Mouse (Mus musculus) MEL (cell line): ENCODE data around the gene Tmc4. TPM values are rescaled to one million over a fixed set of nuclear protein-coding genes. Genes with fewer than 3 reads are reported as not detected.
A peak's percentile ranks its signal among the peaks of the same experiment; 100 is the strongest.

ENCODE experiments used
- DNase-seq: peaks from one replicate; pipeline ENCODE4 v3.0.0; 2011; ENCODE audit warnings: low read depth, low spot score
- H3K27ac ChIP-seq: 2 replicates; pipeline ENCODE4 v1.5.1; 2012; ENCODE audit warnings: low read depth, mild to moderate bottlenecking, control low read depth, low read length, moderate library complexity; ENCODE audit not compliant: control insufficient read depth
- H3K27me3 ChIP-seq, 2 experiments: fragments of 150-350 bp in 1 of 2; sonication (generic) in 1 of 2; 2 replicates each; pipeline ENCODE4 v1.6.1; 2012; ENCODE audit warnings: low read length in 2 of 2, mild to moderate bottlenecking in 2 of 2, improper control_type of control experiment in 1 of 2, moderate library complexity in 1 of 2; ENCODE audit not compliant: insufficient read depth in 2 of 2, control insufficient read depth in 1 of 2
- H3K36me3 ChIP-seq, 2 experiments: 2 replicates each; pipeline ENCODE4 v1.6.1; 2012 to 2014; ENCODE audit warnings: low read length in 2 of 2, improper control_type of control experiment in 1 of 2, inconsistent platforms in 1 of 2, mild to moderate bottlenecking in 1 of 2; ENCODE audit not compliant: insufficient read depth in 2 of 2, control insufficient read depth in 1 of 2
- H3K4me1 ChIP-seq, 2 experiments: fragments of 150-350 bp in 1 of 2; sonication (generic) in 1 of 2; 2 replicates each; pipeline ENCODE4 v1.6.1; 2012; ENCODE audit warnings: low read length in 2 of 2, improper control_type of control experiment in 1 of 2, mild to moderate bottlenecking in 1 of 2; ENCODE audit not compliant: insufficient read depth in 2 of 2, control insufficient read depth in 1 of 2
- H3K4me3 ChIP-seq, 2 experiments: fragments of 150-350 bp in 1 of 2; sonication (generic) in 1 of 2; 2 replicates each; pipeline ENCODE4 v1.5.1; 2012; ENCODE audit warnings: low read depth in 2 of 2, low read length in 2 of 2, mild to moderate bottlenecking in 2 of 2, moderate library complexity in 2 of 2, control low read depth in 1 of 2, improper control_type of control experiment in 1 of 2; ENCODE audit not compliant: control insufficient read depth in 1 of 2, insufficient read depth in 1 of 2
- H3K79me2 ChIP-seq: 2 replicates; pipeline ENCODE4 v1.6.1; 2012; ENCODE audit warnings: mild to moderate bottlenecking, low read length, moderate library complexity; ENCODE audit not compliant: control insufficient read depth, poor library complexity, insufficient read depth
- H3K9ac ChIP-seq: 2 replicates; pipeline ENCODE4 v1.6.1; 2012; ENCODE audit warnings: low read depth, mild to moderate bottlenecking, control low read depth, low read length, moderate library complexity; ENCODE audit not compliant: control insufficient read depth, poor library complexity, severe bottlenecking
- H3K9me3 ChIP-seq: fragments of 150-350 bp; sonication (generic); replicated peaks from 2 replicates; pipeline ENCODE4 v1.6.1; 2012; ENCODE audit warnings: mild to moderate bottlenecking, low read length, improper control_type of control experiment, moderate library complexity; ENCODE audit not compliant: insufficient read depth
- BHLHE40 ChIP-seq: IDR thresholded peaks from 2 replicates; pipeline ENCODE4 v1.6.1; 2012; ENCODE audit warnings: low read depth, mild to moderate bottlenecking, inconsistent platforms, low read length, improper control_type of control experiment, borderline replicate concordance
- CHD1 ChIP-seq: IDR thresholded peaks from 2 replicates; pipeline ENCODE4 v1.6.1; 2012; ENCODE audit warnings: low read depth, mild to moderate bottlenecking, inconsistent platforms, low read length, improper control_type of control experiment
- CHD2 ChIP-seq: IDR thresholded peaks from 2 replicates; pipeline ENCODE4 v1.6.1; 2011; ENCODE audit warnings: low read length, improper control_type of control experiment
- CTCF ChIP-seq, 3 experiments: IDR thresholded peaks in 2 of 3; conservative IDR thresholded peaks in 1 of 3; 2 replicates each; pipeline ENCODE4 v1.5.1; 2011 to 2012; ENCODE audit warnings: low read length in 3 of 3, low read depth in 2 of 3, mild to moderate bottlenecking in 2 of 3, improper control_type of control experiment in 1 of 3, inconsistent platforms in 1 of 3, mixed read lengths in 1 of 3, moderate library complexity in 1 of 3; ENCODE audit not compliant: control insufficient read depth in 1 of 3, insufficient read depth in 1 of 3, poor library complexity in 1 of 3, severe bottlenecking in 1 of 3
- ELF1 ChIP-seq: IDR thresholded peaks from 2 replicates; pipeline ENCODE4 v1.6.1; 2014; ENCODE audit warnings: low read depth, mild to moderate bottlenecking, inconsistent platforms, low read length, improper control_type of control experiment, moderate library complexity
- ETS1 ChIP-seq: IDR thresholded peaks from 2 replicates; pipeline ENCODE4 v1.6.1; 2012; ENCODE audit warnings: low read depth, mild to moderate bottlenecking, inconsistent platforms, low read length, improper control_type of control experiment, moderate library complexity
- HCFC1 ChIP-seq: IDR thresholded peaks from 2 replicates; pipeline ENCODE4 v1.6.1; 2012; ENCODE audit warnings: low read depth, mild to moderate bottlenecking, inconsistent platforms, low read length, improper control_type of control experiment, moderate library complexity
- MAX ChIP-seq: IDR thresholded peaks from 2 replicates; pipeline ENCODE4 v1.6.1; 2011; ENCODE audit warnings: low read length, improper control_type of control experiment
- MAZ ChIP-seq: IDR thresholded peaks from 2 replicates; pipeline ENCODE4 v1.6.1; 2012; ENCODE audit warnings: low read depth, mild to moderate bottlenecking, inconsistent platforms, low read length, improper control_type of control experiment
- MXI1 ChIP-seq: IDR thresholded peaks from 2 replicates; pipeline ENCODE4 v1.6.1; 2011; ENCODE audit warnings: mild to moderate bottlenecking, low read depth, low read length, improper control_type of control experiment
- MYB ChIP-seq: IDR thresholded peaks from 2 replicates; pipeline ENCODE4 v1.6.1; 2011; ENCODE audit warnings: mild to moderate bottlenecking, low read depth, low read length, improper control_type of control experiment
- MYC ChIP-seq: IDR thresholded peaks from 2 replicates; pipeline ENCODE4 v1.6.1; 2011; ENCODE audit warnings: low read depth, mild to moderate bottlenecking, low read length, improper control_type of control experiment, moderate library complexity
- NRF1 ChIP-seq: IDR thresholded peaks from 2 replicates; pipeline ENCODE4 v1.6.1; 2014; ENCODE audit warnings: low read depth, mild to moderate bottlenecking, inconsistent platforms, low read length, improper control_type of control experiment, moderate library complexity; ENCODE audit not compliant: poor library complexity, insufficient read depth, severe bottlenecking
- POLR2A ChIP-seq, 2 experiments: IDR thresholded peaks; 2 replicates each; pipeline ENCODE4 v1.6.1; 2011 to 2012; ENCODE audit warnings: low read length in 2 of 2, mild to moderate bottlenecking in 2 of 2, control low read depth in 1 of 2, improper control_type of control experiment in 1 of 2, low read depth in 1 of 2, moderate library complexity in 1 of 2; ENCODE audit not compliant: control insufficient read depth in 1 of 2, insufficient read depth in 1 of 2, poor library complexity in 1 of 2
- POLR2AphosphoS2 ChIP-seq: IDR thresholded peaks from 2 replicates; pipeline ENCODE4 v1.6.1; 2011; ENCODE audit warnings: low read length, improper control_type of control experiment
- POLR2AphosphoS5 ChIP-seq: IDR thresholded peaks from 2 replicates; pipeline ENCODE4 v1.6.1; 2012; ENCODE audit warnings: low read depth, borderline replicate concordance, mild to moderate bottlenecking, inconsistent platforms, low read length, moderate library complexity, mixed read lengths
- RAD21 ChIP-seq: IDR thresholded peaks from 2 replicates; pipeline ENCODE4 v1.6.1; 2011; ENCODE audit warnings: mild to moderate bottlenecking, low read depth, low read length, improper control_type of control experiment
- RCOR1 ChIP-seq: IDR thresholded peaks from 2 replicates; pipeline ENCODE4 v1.6.1; 2012; ENCODE audit warnings: low read depth, mild to moderate bottlenecking, inconsistent platforms, low read length, improper control_type of control experiment
- SIN3A ChIP-seq: IDR thresholded peaks from 2 replicates; pipeline ENCODE4 v1.6.1; 2012; ENCODE audit warnings: low read length, improper control_type of control experiment, inconsistent platforms
- TCF12 ChIP-seq: IDR thresholded peaks from 2 replicates; pipeline ENCODE4 v1.6.1; 2014; ENCODE audit warnings: low read depth, mild to moderate bottlenecking, inconsistent platforms, low read length, improper control_type of control experiment, moderate library complexity
- USF1 ChIP-seq: IDR thresholded peaks from 2 replicates; pipeline ENCODE4 v1.6.1; 2014; ENCODE audit warnings: low read depth, mild to moderate bottlenecking, inconsistent platforms, low read length, improper control_type of control experiment, moderate library complexity
- USF2 ChIP-seq, 2 experiments: IDR thresholded peaks; 2 replicates each; pipeline ENCODE4 v1.6.1; 2011 to 2012; ENCODE audit warnings: improper control_type of control experiment in 2 of 2, low read length in 2 of 2, borderline replicate concordance in 1 of 2, inconsistent platforms in 1 of 2, low read depth in 1 of 2, mild to moderate bottlenecking in 1 of 2; ENCODE audit not compliant: insufficient read depth in 1 of 2
- ZKSCAN1 ChIP-seq: IDR thresholded peaks from 2 replicates; pipeline ENCODE4 v1.6.1; 2012; ENCODE audit warnings: low read depth, mild to moderate bottlenecking, inconsistent platforms, low read length, improper control_type of control experiment, moderate library complexity
- ZMIZ1 ChIP-seq: IDR thresholded peaks from 2 replicates; pipeline ENCODE4 v1.6.1; 2012; ENCODE audit warnings: low read depth, mild to moderate bottlenecking, inconsistent platforms, low read length, improper control_type of control experiment, moderate library complexity
- ZNF384 ChIP-seq: IDR thresholded peaks from 2 replicates; pipeline ENCODE4 v1.6.1; 2012; ENCODE audit warnings: low read depth, mild to moderate bottlenecking, inconsistent platforms, low read length, improper control_type of control experiment
- polyA plus RNA-seq, 2 experiments: library from polyadenylated mRNA; stranded (reverse) in 1 of 2; unstranded in 1 of 2; fragments of >175 nt in 1 of 2; fragments of >200 nt in 1 of 2; gene quantifications; 2 replicates each; pipeline versions ENCODE4 v1.2.1 to v1.2.4; 2012; ENCODE audit warnings: low replicate concordance in 2 of 2, low read depth in 1 of 2; ENCODE audit not compliant: insufficient read length in 2 of 2, insufficient read depth in 1 of 2, missing spikeins in 1 of 2
- total RNA-seq: library from RNA; depleted of rRNA; stranded (reverse); fragments of 300-350 nt; gene quantifications from 2 replicates; pipeline ENCODE4 v1.2.3, GENCODE M21; 2012

Gene Tmc4
- total and polyA plus RNA-seq, 3 experiments, result 2.7 to 16.8 TPM; not detected in 1

DNA sequence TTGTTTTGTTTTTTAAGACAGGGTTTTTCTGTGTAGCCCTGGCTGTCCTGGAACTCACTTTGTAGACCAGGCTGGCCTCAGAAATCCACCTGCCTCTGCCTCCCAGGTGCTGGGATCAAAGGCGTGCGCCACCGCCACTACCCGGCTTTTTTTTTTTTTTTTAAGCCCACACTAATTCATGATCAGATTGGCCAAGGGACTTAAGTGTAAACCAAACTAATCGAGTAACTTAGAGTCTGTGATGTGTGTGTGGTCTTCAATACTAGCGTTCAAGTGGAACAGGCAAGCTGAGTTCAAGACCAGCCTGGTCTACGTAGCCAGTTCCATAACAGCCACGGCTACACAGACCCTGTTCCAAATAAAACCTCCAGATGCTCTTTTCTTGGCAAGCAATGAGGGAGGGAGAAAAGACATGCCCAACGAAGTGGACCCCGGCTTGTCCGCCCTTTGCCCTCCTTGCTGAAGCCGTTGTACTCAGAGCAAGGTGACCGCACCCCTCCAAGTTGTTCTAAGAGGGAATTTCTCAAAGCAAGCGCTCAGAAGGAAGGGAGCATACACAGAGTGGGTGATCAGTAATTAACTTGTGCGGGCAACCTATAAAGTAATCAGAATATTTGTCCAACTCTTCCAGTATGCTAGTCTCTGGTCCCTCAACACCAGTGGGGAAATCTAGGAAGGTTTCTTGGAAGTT, 12.7 kb downstream of the Tmc4 start:
- TF ChIP-seq ZNF384, result peak; percentile 62; the same call in 1 of the 2 replicates
- no peak for TF ChIP-seq ELF1
- no peak for TF ChIP-seq HCFC1
- Histone ChIP-seq H3K27me3 (no peaks in the 10 kb centered on the region), H3K27ac (peak overlapping the region; percentile 46), H3K4me3 (peak overlapping the region; percentile 71 to 97), H3K79me2 (peaks cover 14% of the 10 kb centered on the region), H3K4me1 (peaks cover 0 to 8% of the 10 kb centered on the region in 2 experiments; a peak in 2 of 4 replicates), H3K36me3 (peaks cover 1 to 6% of the 10 kb centered on the region in 2 experiments; a peak in 3 of 4 replicates), H3K9ac (peak overlapping the region; percentile 78), H3K9me3 (no peaks in the 10 kb centered on the region)
- no peak for DNase-seq

DNA sequence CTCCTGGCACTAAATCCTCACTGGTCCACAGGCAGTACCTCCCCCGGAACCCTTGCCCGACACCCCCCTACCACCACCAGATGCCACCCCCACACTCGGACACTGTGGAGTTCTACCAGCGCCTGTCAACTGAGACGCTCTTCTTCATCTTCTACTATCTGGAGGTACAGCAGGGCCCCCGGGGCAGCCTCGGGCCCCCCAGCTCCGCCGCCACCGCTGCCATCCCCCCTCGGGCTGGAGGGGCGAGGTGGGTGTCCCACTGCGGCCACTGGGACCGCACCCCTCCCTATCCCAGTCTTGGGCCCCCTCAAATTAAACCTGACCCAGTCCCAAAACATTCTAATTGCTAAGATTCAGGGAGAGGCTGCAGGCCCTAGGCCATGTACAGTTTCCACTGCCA, 18.8 kb downstream of the Tmc4 start:
- no peak overlapping the region for H3K27ac ChIP-seq
- 0 out of 2 replicates have a peak, but pooled peaks cover 2% of the 10 kb centered on the region for H3K79me2 ChIP-seq
- H3K9ac ChIP-seq, result no peak overlapping the region

DNA sequence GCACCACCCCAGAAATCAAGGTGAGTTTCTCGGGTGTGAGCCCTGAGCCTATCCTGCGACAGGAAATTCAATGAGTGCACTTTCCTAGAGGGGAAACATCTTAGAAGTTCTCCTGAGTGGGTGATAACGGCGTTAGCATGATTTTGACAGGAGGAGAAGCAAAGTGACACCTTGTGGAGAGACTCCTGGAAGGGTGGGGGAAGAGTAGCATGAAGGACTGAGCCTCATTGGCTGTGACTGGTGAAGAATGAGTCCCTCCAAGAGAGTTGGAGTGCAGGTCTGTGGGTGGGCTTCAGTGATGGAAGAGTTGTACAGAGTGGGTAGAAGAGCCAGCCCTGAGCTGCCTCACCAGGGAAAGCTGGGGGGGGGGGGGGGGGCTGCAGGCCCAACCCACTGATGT, 20.4 kb downstream of the Tmc4 start:
- no peak overlapping the region for H3K4me3 ChIP-seq
- H3K9me3 ChIP-seq, result no peaks in the 10 kb centered on the region
- H3K9ac ChIP-seq, result no peak overlapping the region
- no peak for TF ChIP-seq ZNF384
- TF ChIP-seq CHD1, result no peak
- no peak for TF ChIP-seq TCF12
- no peak for TF ChIP-seq MAX
- TF ChIP-seq USF1, result no peak
- TF ChIP-seq SIN3A, result no peak
- no peak for TF ChIP-seq NRF1
- no peak for TF ChIP-seq CHD2
- TF ChIP-seq MYB, result no peak
- no peak for TF ChIP-seq RCOR1
- no peak for TF ChIP-seq POLR2AphosphoS2
- TF ChIP-seq ETS1, result no peak
- no peak for TF ChIP-seq USF2 (IDR thresholded peaks at IDR 0.05; ENCODE audit: borderline replicate concordance in 1 of 2, insufficient read depth in 1 of 2, low read depth in 1 of 2, low read length in 2 of 2)
- TF ChIP-seq ZMIZ1, result no peak
- TF ChIP-seq POLR2AphosphoS5, result no peak
- no peak for TF ChIP-seq MYC
- TF ChIP-seq CTCF (IDR thresholded peaks at IDR 0.05 in 2 of 3, conservative IDR thresholded peaks at IDR 0.05 in 1 of 3; ENCODE audit: control insufficient read depth in 1 of 3, insufficient read depth in 1 of 3, low read depth in 2 of 3, low read length in 3 of 3, poor library complexity in 1 of 3, severe bottlenecking in 1 of 3), result no peak

More for the DNA sequence above, 18.8 kb downstream of the Tmc4 start:
- H3K4me1 ChIP-seq, result 0 out of 4 replicates have a peak, but pooled peaks cover 0 to 2% of the 10 kb centered on the region in 2 experiments
- H3K4me3 ChIP-seq, result no peak overlapping the region
- DNase-seq, result no peak
- no peaks in the 10 kb centered on the region for H3K27me3 ChIP-seq
- H3K9me3 ChIP-seq, result no peaks in the 10 kb centered on the region
- TF ChIP-seq RAD21 (no peak), ZMIZ1 (no peak), MYC (no peak), POLR2A (IDR thresholded peaks at IDR 0.05; ENCODE audit: control insufficient read depth in 1 of 2, insufficient read depth in 1 of 2, low read depth in 1 of 2, low read length in 2 of 2, poor library complexity in 1 of 2) (no peak), POLR2AphosphoS2 (no peak), MAZ (no peak), CTCF (IDR thresholded peaks at IDR 0.05 in 2 of 3, conservative IDR thresholded peaks at IDR 0.05 in 1 of 3; ENCODE audit: control insufficient read depth in 1 of 3, insufficient read depth in 1 of 3, low read depth in 2 of 3, low read length in 3 of 3, poor library complexity in 1 of 3, severe bottlenecking in 1 of 3) (no peak), BHLHE40 (no peak), MAX (no peak), RCOR1 (no peak), POLR2AphosphoS5 (no peak), ETS1 (no peak), MXI1 (no peak), TCF12 (no peak), ZKSCAN1 (no peak)
- H3K36me3 ChIP-seq, result peaks cover 1 to 9% of the 10 kb centered on the region in 2 experiments; a peak in 3 of 4 replicates

More for the DNA sequence above, 20.4 kb downstream of the Tmc4 start:
- H3K4me1 ChIP-seq, result no peaks in the 10 kb centered on the region
- H3K27ac ChIP-seq, result no peak overlapping the region
- peaks cover 0 to 15% of the 10 kb centered on the region in 2 experiments; a peak in 2 of 4 replicates for H3K36me3 ChIP-seq
- no peaks in the 10 kb centered on the region for H3K27me3 ChIP-seq
- DNase-seq, result no peak
- H3K79me2 ChIP-seq, result no peaks in the 10 kb centered on the region
